Mouse (Mus musculus) liver, embryonic 13.5 days (tissue): ENCODE data around the gene Cryz. TPM values are rescaled to one million over a fixed set of nuclear protein-coding genes. Genes with fewer than 3 reads are reported as not detected.

Experiments
- polyA plus RNA-seq: library from polyadenylated mRNA; unstranded; fragments of >200 nt; fragmentation: Nextera tagmentation; extraction: Ambion mirVana; gene quantifications from 2 replicates; pipeline ENCODE4 v1.2.1, GENCODE M21; 2015

The Cryz gene
- polyA plus RNA-seq, 1 experiment from 2014 or later = 13.6 TPM

Other genes with a start within 250 kb of the Cryz start
- 3.8 and 4.2 TPM in 2 replicates for gene Tyw3, start 393 bp downstream of the Cryz start, polyA plus RNA-seq
- gene Erich3, start 67.1 kb downstream of the Cryz start, polyA plus RNA-seq = not detected in 2 replicates